Comparison of ENCODE assay signal across 29 mouse cellular contexts in genomic region chr5:135568698-135569097, GRCm38 (mm10). TPM values are rescaled to one million over a fixed set of nuclear protein-coding genes. Genes with fewer than 3 reads are reported as not detected.
DNase-seq lines count a peak whose midpoint lies in the region; ATAC-seq and TF ChIP-seq lines count a peak whose summit lies in the region.
"Had no signal": no experiment of that assay in that cellular context is flagged by ENCODE, and none has a peak within 500 bp of the region (broad histone marks: within the 10 kb centered on the region; RNA-seq: fewer than 3 reads in every experiment).

No protein-coding gene starts in this region.

- peak; percentile 39 for DNase-seq in midbrain, embryonic 11.5 days (ENCODE audit: low spot score, missing footprints)
- DNase-seq in ES-E14 (ENCODE audit: low read depth, low spot score): no peak
- peak; percentile 63 for DNase-seq in telencephalon, adult 2 months (ENCODE audit: low read depth, low spot score)
- DNase-seq in spleen, adult 12 weeks (ENCODE audit: low spot score): no peak
- no peak for DNase-seq in kidney, adult 2 months
- no peak for DNase-seq in urinary bladder, postnatal 14 days (ENCODE audit: low spot score)
- DNase-seq: adrenal gland, postnatal 25 days; cerebellum, postnatal 10 days; gastrocnemius, postnatal 10 days; heart, adult 18-20 months; left cerebral cortex, postnatal 4 days; lung, embryonic 14.5 days; lung, postnatal 36 days; right cerebral cortex, adult 18-20 months; thymus, adult 18-20 months; thymus, postnatal 4 days had no signal

- H3K9ac ChIP-seq in midbrain, embryonic 11.5 days (ENCODE audit: low read length): no peak overlapping the region
- H3K9ac ChIP-seq in midbrain, embryonic 15.5 days: no peak overlapping the region
- H3K9ac ChIP-seq in ES-E14 (ENCODE audit: insufficient read depth, low read depth, low read length, poor library complexity, severe bottlenecking): no peak overlapping the region
- H3K9ac ChIP-seq: heart, embryonic 13.5 days; hindbrain, embryonic 14.5 days; liver, embryonic 12.5 days; lung, embryonic 14.5 days; midbrain, embryonic 12.5 days; neural tube, embryonic 13.5 days had no signal

- H3K9me3 ChIP-seq in midbrain, embryonic 11.5 days (ENCODE audit: control insufficient read depth, low read length): no peaks in the 10 kb centered on the region
- H3K9me3 ChIP-seq in midbrain, embryonic 15.5 days: no peaks in the 10 kb centered on the region
- no peaks in the 10 kb centered on the region for H3K9me3 ChIP-seq in ES-E14 (ENCODE audit: control insufficient read depth, insufficient read depth, low read depth, low read length)
- H3K9me3 ChIP-seq: heart, embryonic 13.5 days; liver, embryonic 12.5 days; midbrain, embryonic 12.5 days; neural tube, embryonic 13.5 days had no signal

- TF ChIP-seq CTCF in kidney, adult 2 months (conservative IDR thresholded peaks at IDR 0.05; ENCODE audit: insufficient read depth, insufficient read length, low read depth, low read length): no peak

- no peak for ATAC-seq in midbrain, embryonic 11.5 days (ENCODE audit: low FRiP score)
- ATAC-seq in midbrain, embryonic 15.5 days (replicated peaks): no peak
- ATAC-seq in common myeloid progenitor, adult 5-6 weeks (replicated peaks; ENCODE audit: low read depth, poor library complexity, severe bottlenecking): peak; percentile 47
- ATAC-seq: liver, embryonic 12.5 days had no signal

- no peaks in the 10 kb centered on the region for H3K27me3 ChIP-seq in midbrain, embryonic 11.5 days (ENCODE audit: control insufficient read depth, insufficient read depth, low read length)
- no peaks in the 10 kb centered on the region; the same call in 1 of the 2 replicates for H3K27me3 ChIP-seq in midbrain, embryonic 15.5 days (replicated peaks)
- no peaks in the 10 kb centered on the region for H3K27me3 ChIP-seq in kidney, adult 2 months (replicated peaks; ENCODE audit: control insufficient read depth, insufficient read depth, low read length)
- H3K27me3 ChIP-seq: midbrain, embryonic 12.5 days; neural tube, embryonic 13.5 days had no signal

- H3K36me3 ChIP-seq in midbrain, embryonic 11.5 days (ENCODE audit: control insufficient read depth, insufficient read depth, low read length): no peaks in the 10 kb centered on the region
- H3K36me3 ChIP-seq in midbrain, embryonic 15.5 days (replicated peaks): no peaks in the 10 kb centered on the region
- no peaks in the 10 kb centered on the region for H3K36me3 ChIP-seq in ES-E14 (ENCODE audit: control insufficient read depth, insufficient read depth, low read length, poor library complexity, severe bottlenecking)
- H3K36me3 ChIP-seq in kidney, adult 2 months (ENCODE audit: control insufficient read depth, insufficient read depth, low read length): no peaks in the 10 kb centered on the region
- H3K36me3 ChIP-seq: heart, embryonic 13.5 days; liver, embryonic 12.5 days; midbrain, embryonic 12.5 days; neural tube, embryonic 13.5 days had no signal

- H3K27ac ChIP-seq in midbrain, embryonic 11.5 days (ENCODE audit: low read depth, low read length): no peak overlapping the region
- H3K27ac ChIP-seq in midbrain, embryonic 15.5 days: no peak overlapping the region
- H3K27ac ChIP-seq in ES-E14 (ENCODE audit: insufficient read depth, low read depth, low read length, poor library complexity, severe bottlenecking): no peak overlapping the region
- H3K27ac ChIP-seq in kidney, adult 2 months (ENCODE audit: insufficient read depth, low read depth, low read length): no peak overlapping the region
- H3K27ac ChIP-seq: heart, embryonic 13.5 days; hindbrain, embryonic 14.5 days; liver, embryonic 12.5 days; midbrain, embryonic 12.5 days; neural tube, embryonic 13.5 days had no signal

- no peak for TF ChIP-seq POLR2A in kidney, adult 2 months (IDR thresholded peaks at IDR 0.05; ENCODE audit: low read depth, low read length)

- H3K4me3 ChIP-seq in midbrain, embryonic 11.5 days (ENCODE audit: low read depth, low read length): no peak overlapping the region
- H3K4me3 ChIP-seq in midbrain, embryonic 15.5 days: no peak overlapping the region
- H3K4me3 ChIP-seq in ES-E14 (ENCODE audit: insufficient read depth in 1 of 2, low read depth in 1 of 2, low read length in 2 of 2, poor library complexity in 1 of 2, severe bottlenecking in 1 of 2): no peak overlapping the region
- H3K4me3 ChIP-seq in kidney, adult 2 months (ENCODE audit: insufficient read depth, low read depth, low read length): no peak overlapping the region
- H3K4me3 ChIP-seq: heart, embryonic 13.5 days; liver, embryonic 12.5 days; midbrain, embryonic 12.5 days; neural tube, embryonic 13.5 days had no signal

- 70% methylated on average over 6 of the region's 6 CpGs for WGBS in midbrain, embryonic 11.5 days
- 69% methylated on average over 6 of the region's 6 CpGs for WGBS in midbrain, embryonic 15.5 days
- WGBS in kidney, adult 2 months: 54% methylated on average over 6 of the region's 6 CpGs

- no peaks in the 10 kb centered on the region for H3K4me1 ChIP-seq in midbrain, embryonic 11.5 days (ENCODE audit: control insufficient read depth, insufficient read depth, low read length)
- H3K4me1 ChIP-seq in midbrain, embryonic 15.5 days: no peaks in the 10 kb centered on the region
- H3K4me1 ChIP-seq in ES-E14 (ENCODE audit: control insufficient read depth in 2 of 2, insufficient read depth in 2 of 2, low read length in 2 of 2, poor library complexity in 1 of 2): no peaks in the 10 kb centered on the region
- no peaks in the 10 kb centered on the region for H3K4me1 ChIP-seq in kidney, adult 2 months (ENCODE audit: control insufficient read depth, insufficient read depth, low read length)
- H3K4me1 ChIP-seq: midbrain, embryonic 12.5 days; neural tube, embryonic 13.5 days had no signal

- H3K4me2 ChIP-seq in midbrain, embryonic 11.5 days: no peak overlapping the region
- no peak overlapping the region for H3K4me2 ChIP-seq in midbrain, embryonic 15.5 days
- H3K4me2 ChIP-seq: heart, embryonic 13.5 days; hindbrain, embryonic 14.5 days; liver, embryonic 12.5 days; lung, embryonic 14.5 days; midbrain, embryonic 12.5 days; neural tube, embryonic 13.5 days had no signal

- in situ Hi-C loops in ES-E14 (cut with MboI; ENCODE audit: low sequenced_read_pairs in 2 of 2, unreplicated experiment in 2 of 2): no loop called here

TF ChIP-seq in ES-E14, 5 proteins besides CTCF, POLR2A, EP300 and RAD21:
- peak; percentile 82 for TF ChIP-seq MAFK (IDR thresholded peaks at IDR 0.05; ENCODE audit: insufficient read depth, low read depth, low read length)
- TF ChIP-seq ZNF384 (IDR thresholded peaks at IDR 0.05; ENCODE audit: low read depth, low read length): no peak
- TF ChIP-seq CHD2 (IDR thresholded peaks at IDR 0.05; ENCODE audit: low read depth, low read length): no peak
- no peak for TF ChIP-seq ZC3H11A (IDR thresholded peaks at IDR 0.05; ENCODE audit: borderline replicate concordance, low read depth, low read length)
- TF ChIP-seq HCFC1 (IDR thresholded peaks at IDR 0.05; ENCODE audit: borderline replicate concordance, insufficient read depth, low read length): no peak

RNA-seq across cellular contexts. Expression of gene Ccl24, which starts 4.2 kb away (rescaled TPM):
- polyA plus RNA-seq in midbrain, embryonic 11.5 days (2014; fragmentation: Nextera tagmentation; extraction: Ambion mirVana): 3.3 and 3.5 TPM in 2 replicates
- 1.2 and 2.8 TPM in 2 replicates for polyA plus RNA-seq in midbrain, embryonic 15.5 days (2015; fragmentation: Nextera tagmentation; extraction: Ambion mirVana)
- not detected in 2 replicates for total RNA-seq in ES-E14 (2012; rRNA removed)
- total RNA-seq in common myeloid progenitor, adult 5-6 weeks (2017): not detected in 2 replicates
- 1.0 and 1.2 TPM in 2 replicates for polyA plus RNA-seq in kidney, adult 2 months (2012; rRNA removed)

RNA-seq across cellular contexts. Expression of gene Ccl26, which starts 5.3 kb away (rescaled TPM):
- polyA plus RNA-seq in midbrain, embryonic 11.5 days (2014; fragmentation: Nextera tagmentation; extraction: Ambion mirVana): not detected in 2 replicates
- not detected in 2 replicates for polyA plus RNA-seq in midbrain, embryonic 15.5 days (2015; fragmentation: Nextera tagmentation; extraction: Ambion mirVana)
- total RNA-seq in ES-E14 (2012; rRNA removed): not detected in 2 replicates
- not detected in 2 replicates for total RNA-seq in common myeloid progenitor, adult 5-6 weeks (2017)
- not detected in 2 replicates for polyA plus RNA-seq in kidney, adult 2 months (2012; rRNA removed)
- total RNA-seq: adrenal gland, postnatal 25 days; gastrocnemius, postnatal 10 days; heart, adult 18-20 months; heart, postnatal 25 days; left cerebral cortex, postnatal 4 days had no signal
- polyA plus RNA-seq: forebrain, embryonic 11.5 days; heart, embryonic 13.5 days; hindbrain, embryonic 14.5 days; intestine, embryonic 14.5 days; kidney, embryonic 16.5 days; liver, embryonic 12.5 days; lung, embryonic 14.5 days; midbrain, embryonic 12.5 days; neural tube, embryonic 13.5 days; small intestine, adult 2 months; stomach, embryonic 14.5 days had no signal

RNA-seq across cellular contexts. Expression of gene Hip1, which starts 23.8 kb away (rescaled TPM):
- 44.4 and 49.4 TPM in 2 replicates for polyA plus RNA-seq in midbrain, embryonic 11.5 days (2014; fragmentation: Nextera tagmentation; extraction: Ambion mirVana)
- 37.6 and 38.2 TPM in 2 replicates for polyA plus RNA-seq in midbrain, embryonic 15.5 days (2015; fragmentation: Nextera tagmentation; extraction: Ambion mirVana)
- 42.9 and 55.5 TPM in 2 replicates for total RNA-seq in ES-E14 (2012; rRNA removed)
- total RNA-seq in common myeloid progenitor, adult 5-6 weeks (2017): 4.2 and 8.5 TPM in 2 replicates
- polyA plus RNA-seq in kidney, adult 2 months (2012; rRNA removed): 14.1 and 16.6 TPM in 2 replicates

Comparison
In these comparisons a context has a peak if more than half of its experiments do, and no peak if none do; other contexts are left out.
1. DNase-seq: peak in midbrain, embryonic 11.5 days (single experiment) and telencephalon, adult 2 months (single experiment); none in ES-E14 (single experiment), spleen, adult 12 weeks (single experiment), kidney, adult 2 months (single experiment) and urinary bladder, postnatal 14 days (single experiment).